Mouse (Mus musculus): ENCODE measurements around the gene Mmp7.

Gene Mmp7

DNA sequence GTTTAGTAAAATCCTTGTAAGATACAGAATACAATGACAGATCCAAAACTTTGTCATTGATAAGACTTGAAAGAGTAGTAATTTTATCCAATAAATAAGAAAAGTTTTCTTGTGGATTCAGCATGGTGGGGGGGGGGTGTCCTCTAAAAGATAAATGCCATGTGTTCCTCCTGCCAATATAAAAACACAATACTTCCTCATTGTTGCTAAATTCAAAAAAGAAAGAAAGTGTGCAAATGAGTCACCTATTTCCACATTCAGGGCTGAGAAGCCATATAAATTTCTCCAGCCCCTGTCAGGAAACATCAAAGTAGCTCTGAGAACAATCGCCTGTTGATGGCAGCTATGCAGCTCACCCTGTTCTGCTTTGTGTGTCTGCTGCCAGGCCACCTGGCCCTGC, at the start of gene Mmp7:
Mmp7 (plus strand) TSS at position 301 of the 400 bp plus-strand sequence.
- in situ Hi-C loops (cut with MboI) = no loop called here

DNA sequence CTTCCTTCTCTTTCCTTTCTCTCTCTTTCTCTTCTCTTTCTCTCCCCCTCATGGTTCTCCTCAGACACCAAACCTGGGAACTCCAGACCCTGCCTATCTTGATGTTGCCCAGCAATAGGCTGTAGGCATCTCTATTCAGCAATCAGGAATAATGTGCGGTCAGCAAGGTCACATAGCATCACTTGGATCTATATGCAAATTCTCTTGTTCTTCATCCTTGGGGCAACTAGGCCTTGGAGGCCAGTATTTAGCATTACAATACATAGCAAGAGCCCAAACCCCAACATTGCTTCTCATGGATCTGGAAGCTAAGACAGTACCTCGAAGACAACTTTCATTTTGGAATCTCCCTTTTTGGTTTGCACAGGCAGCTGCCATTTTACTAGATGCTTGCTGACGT, 44.0 kb upstream of the Mmp7 start:
- in situ Hi-C loops (cut with MboI) = no loop called here

DNA sequence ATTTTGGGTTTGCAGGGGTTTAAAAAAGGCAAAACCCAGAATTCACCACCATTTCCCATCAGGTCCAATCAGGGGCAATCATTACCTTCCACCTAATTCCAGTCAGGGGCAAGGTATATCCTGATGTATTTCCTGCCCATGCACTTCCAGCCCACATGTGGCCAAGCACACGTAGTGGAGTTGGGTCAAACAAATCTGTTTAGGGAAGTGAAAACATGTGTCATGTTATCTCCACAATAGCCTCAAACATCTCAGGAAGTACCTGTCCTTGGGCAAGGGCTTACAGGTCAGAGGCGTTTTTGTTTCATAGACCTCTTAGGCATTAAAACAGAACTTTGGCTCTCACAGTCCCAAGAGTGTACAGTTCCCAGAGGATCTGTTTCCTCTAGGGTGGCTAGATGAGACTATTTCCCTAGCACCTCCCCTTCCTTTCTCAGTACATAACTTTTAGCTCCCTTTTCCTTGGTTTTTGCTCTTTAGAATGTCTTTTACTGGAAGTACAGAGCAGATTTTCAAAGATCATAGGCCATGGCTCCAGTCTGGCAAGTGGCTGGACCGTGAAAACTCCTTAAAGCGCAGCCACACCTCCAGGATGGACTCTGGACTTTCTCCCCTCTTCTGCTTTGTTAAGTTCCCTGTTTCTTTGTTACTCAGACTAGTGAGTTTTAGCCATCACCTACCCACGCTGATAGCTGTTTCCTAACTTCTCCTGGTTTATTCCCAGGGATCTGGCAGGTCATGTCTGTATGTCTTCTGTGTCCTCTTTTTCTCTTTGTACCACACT, 41.3 kb upstream of the Mmp7 start:
- in situ Hi-C loops (cut with MboI) = no loop called here

DNA sequence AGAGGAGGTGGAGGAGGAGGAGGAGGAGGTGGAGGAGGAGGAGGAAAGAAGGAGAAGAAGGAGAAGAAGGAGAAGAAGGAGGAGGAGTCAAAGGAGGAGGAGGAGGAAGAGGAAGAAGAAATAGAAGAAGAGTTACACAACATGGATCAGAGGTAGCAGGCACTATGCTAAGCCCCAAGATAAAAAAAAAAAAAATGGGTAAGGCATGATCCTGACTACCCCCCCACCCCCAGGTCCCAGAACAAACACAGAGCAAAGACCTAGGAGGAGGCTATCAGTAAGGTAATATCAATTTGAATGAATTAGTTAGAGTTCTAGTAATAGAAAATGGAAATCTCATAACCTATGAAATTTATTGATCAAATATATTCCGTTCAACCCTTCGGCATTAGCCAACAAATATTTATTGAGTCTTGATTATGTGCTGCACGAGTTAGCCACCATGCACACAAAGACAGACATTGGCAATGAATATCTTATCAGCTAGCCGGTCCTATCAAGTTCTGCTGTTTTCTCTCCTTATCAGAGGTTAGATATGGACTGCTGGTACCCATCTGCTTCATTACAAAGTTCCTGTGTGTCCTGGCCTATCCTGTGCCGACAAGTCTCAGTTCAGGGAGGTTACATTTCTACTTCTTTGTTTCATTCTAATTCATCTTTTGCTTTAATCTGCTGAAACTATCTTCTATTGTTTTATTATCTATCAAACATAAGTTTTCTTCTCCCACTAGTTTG, 39.4 kb upstream of the Mmp7 start:
- in situ Hi-C loops (cut with MboI) = no loop called here

DNA sequence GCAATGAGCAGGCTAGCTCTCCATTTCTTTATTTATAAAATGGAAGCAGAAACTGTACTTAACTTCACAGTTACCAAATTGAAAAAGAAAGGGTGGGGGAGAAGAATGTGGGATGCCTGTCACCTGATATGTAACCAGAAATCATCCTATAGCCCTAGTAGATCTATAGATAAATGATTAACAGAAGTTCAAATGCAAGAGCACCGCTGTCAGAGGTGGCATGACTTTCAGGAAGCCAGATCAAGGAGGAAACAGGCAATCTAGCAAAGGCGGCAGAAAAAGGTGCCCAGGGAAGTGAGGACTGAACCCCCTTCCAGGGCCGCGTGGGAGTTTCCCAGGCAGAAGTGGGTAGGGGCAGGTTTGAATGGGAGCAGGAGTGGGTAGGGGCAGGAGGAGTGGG, 33.9 kb upstream of the Mmp7 start:
- in situ Hi-C loops (cut with MboI) = no loop called here

DNA sequence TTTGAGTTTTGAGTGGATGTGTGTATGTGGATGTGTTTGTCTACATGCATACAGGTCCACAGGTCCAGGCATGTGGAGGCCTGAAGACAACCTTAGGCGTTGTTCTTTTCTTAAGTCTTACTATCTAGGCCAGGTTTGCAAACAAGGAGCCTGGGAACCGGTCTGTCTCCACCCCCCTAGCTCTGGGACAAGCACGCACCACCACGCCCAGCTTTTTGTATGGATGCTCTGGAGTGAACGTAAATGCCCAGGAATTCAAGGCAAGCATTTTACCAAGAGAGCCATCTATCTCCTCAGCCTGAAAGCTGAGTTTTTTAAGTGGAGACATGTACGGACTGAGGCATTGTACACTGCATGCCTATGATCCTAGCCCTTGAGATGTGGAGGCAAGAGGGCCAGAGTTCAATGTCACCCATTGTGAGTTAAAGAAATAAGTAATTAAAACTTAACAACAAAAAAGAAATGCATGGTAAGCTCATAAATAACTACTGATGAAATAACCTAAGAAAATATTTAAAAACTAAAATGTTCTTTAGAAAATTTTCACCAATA, 32.3 kb upstream of the Mmp7 start:
- in situ Hi-C loops (cut with MboI) = no loop called here

DNA sequence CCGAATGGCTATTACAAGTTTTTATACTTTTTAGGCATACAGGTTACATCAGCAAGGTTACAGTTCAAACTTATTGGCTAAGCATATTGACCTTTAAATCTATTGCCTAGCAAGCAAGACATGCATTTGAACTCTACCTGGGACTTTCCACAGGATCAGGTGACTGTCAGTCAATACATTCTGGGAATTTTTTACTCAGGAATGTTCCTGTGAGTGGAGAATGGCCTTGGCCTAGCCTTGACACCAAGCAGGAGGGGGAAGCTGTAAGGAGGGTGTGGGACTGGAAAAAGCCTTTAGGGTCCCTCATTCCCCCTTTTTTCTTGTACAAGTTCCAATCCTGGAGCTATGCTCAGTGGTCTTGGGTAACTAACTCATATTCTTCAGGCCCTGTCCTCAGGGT, 30.5 kb upstream of the Mmp7 start:
- in situ Hi-C loops (cut with MboI) = no loop called here

DNA sequence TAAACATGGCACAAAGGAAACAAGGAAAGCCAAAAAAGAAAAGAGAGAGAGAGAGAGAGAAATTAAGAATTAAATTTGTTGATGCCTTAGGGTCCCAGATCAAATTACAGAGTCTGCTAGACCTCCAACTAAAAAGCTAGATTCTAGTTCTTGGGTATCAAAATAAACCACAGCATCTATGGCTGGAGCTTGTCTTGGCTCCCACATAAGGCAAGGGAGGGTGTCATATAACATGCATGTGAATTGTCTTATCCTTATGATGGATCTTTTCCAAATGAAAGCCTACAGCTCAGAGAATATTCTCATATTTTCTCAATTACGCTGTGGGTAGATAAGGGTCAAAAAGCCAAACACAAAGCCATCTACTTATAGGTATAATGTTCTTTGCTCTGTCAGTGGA, 22.2 kb upstream of the Mmp7 start:
- in situ Hi-C loops (cut with MboI) = no loop called here

DNA sequence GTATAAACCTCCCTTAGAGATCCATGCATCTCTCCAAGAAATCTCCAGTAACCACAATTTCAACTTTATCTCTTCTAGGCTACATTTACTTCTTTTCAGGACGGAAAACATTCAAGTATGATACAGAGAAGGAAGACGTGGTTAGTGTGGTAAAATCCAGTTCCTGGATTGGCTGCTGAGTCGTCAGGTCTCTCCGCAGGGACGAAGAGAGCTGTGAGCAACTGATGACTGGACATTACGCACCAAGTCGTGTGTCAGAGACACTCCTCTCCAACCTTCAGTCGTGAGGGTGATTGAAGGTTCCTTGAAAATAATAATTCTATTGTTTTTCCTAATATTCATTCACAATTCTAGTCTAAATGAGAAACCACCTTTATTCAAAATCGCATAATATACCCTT, 18.9 kb upstream of the Mmp7 start:
- in situ Hi-C loops (cut with MboI) = no loop called here

DNA sequence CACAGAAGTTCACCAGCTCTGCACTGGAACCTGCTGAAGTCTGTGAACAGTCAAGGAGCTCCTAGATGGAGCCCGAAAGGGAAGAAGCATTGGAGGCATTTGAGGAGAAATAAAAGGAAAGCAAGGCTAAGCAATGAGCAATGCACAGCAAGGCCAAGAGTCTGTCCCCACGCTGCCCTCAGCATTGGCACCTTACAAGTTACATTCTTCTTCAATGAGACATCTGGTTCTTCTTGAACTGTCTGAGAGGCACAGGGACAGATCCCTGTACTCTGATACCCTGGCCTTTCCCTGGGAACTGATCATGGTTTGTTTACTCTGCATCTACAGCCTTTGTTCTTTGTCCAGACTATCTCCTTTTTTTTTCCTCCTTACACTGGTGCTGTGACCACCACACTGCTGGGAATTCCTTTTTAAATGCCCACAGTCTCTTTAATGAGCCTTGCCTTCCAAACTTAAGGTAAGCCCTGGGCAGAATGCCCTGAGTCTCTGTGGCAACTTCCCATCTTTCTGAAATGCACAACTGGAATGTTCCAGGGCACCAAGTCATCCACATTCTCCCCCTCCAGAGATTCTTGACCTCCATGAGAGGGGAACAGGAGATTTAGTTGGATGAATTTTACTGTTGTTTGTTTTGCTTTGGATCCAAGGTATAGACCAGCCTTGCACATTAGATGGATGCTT, 13.6 kb upstream of the Mmp7 start:
- in situ Hi-C loops (cut with MboI) = no loop called here

DNA sequence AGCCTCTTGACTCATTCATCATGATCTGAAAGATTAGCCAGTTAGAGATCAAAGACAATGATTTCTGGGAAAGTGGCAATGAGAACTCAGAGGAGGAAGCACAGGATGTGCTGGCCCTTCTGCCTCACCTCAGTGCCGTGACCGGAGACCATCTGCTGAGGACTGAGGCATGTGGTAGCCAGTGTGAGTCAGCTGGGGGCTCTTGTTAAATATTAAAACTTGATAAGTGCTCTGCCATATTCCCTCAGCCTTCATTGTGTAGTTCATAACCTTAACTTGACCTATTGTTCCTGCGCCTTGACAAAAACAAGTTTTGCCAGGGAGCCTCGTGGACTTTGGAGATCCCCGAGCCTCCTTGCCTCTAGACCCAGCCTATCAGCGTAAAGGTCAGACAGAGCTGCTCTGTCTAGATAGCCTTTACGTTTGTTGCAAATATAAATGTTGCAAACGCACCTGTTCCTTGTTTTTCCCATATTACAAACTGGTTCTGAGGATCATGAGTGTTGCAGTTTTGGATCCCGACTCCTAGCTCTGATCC, 9.7 kb upstream of the Mmp7 start:
- in situ Hi-C loops (cut with MboI) = no loop called here

DNA sequence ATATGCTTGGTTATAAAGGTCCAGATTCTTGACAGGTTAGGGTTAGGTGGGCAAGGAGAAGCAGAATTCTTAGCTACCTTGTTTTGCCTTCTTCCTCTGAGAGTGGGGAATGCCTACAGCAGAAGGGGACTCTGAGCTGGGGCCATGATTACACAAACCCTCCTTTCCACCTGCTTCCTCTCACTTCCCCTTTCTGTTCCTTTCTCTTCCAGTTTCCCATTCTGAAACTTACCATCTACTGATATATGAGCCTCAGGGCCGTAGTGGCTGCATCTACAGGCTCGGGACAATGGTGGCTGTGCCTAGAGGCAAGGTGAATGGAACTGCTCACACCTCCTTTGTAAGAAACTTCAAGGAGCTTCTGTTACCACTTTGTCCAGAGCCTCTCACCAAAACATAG, 5.9 kb upstream of the Mmp7 start:
- in situ Hi-C loops (cut with MboI) = no loop called here

DNA sequence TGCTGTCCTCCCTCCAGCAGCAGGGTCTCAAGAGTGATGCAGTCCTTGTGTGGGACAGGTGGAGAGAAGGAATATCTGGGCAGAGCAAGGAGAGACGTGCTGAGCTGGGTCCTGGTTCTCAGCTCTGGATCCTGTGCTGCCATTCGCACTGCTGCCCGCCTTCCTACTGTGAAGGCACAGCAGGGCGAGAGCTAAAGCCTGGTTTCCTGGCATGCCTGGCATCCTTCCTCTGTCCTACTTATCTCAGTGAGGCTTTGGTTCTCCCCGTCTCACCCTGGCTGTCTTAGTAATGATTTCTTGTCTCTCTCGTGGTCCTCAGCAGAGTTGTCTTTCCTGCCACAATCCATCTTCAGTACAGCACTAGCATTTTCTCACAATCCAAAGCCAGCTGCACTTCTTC, 2.1 kb upstream of the Mmp7 start:
- in situ Hi-C loops (cut with MboI) = no loop called here

DNA sequence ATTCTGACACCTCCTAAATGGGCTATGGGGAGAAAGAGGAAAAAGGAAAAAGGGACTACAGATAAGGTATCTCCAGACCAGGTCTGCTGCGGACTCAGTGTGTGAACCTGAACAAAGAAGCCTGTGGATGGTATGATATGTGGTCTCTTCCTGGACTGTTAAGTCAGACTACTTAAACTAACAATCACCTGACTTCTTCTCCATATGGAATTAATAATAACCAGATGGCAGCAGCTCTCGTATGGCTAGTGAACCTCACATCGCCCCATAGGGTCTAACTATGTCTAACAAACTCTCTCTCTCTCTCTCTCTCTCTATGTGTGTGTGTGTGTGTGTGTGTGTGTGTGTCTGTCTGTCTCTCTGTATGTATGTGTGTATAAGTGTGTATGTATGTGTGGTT, 2.1 kb downstream of the Mmp7 start:
- in situ Hi-C loops (cut with MboI) = no loop called here

DNA sequence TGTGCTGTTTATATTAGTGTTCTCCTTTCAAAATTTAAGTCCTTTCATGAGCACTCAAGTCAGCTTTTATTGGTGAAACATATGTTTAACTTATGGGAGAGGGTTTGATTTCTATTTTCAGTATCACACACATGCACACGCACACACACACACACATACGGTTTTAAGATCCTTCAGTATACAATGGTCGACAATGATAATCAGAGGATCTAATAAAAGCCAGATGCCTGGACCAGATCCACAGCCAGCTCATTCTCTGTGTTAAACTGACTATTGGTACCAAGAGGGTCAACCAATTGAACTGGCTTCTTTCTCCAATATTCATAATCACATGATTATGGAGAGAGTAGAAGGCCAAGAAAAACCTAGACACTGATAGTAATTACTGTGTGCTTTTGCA, 3.8 kb downstream of the Mmp7 start:
- in situ Hi-C loops (cut with MboI) = no loop called here

DNA sequence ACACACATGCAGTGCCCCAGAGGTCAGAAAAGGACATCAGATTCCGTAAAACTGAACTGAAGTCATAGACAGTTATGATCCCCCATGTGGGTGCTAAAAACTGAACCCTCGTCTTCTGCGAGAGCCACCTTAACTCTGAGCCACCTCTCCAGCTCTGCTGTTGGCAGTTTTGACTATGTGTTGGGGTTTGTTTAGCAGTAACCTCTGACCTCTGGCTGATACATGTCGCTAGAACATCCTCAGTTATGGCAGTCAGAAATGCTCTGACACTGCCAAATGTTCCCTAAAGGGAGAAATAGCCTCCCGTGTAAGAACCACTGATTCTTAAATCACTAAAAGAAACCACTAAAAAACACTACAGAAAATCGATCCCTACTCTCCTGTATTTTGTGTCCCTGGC, 16.8 kb downstream of the Mmp7 start:
- in situ Hi-C loops (cut with MboI) = no loop called here

DNA sequence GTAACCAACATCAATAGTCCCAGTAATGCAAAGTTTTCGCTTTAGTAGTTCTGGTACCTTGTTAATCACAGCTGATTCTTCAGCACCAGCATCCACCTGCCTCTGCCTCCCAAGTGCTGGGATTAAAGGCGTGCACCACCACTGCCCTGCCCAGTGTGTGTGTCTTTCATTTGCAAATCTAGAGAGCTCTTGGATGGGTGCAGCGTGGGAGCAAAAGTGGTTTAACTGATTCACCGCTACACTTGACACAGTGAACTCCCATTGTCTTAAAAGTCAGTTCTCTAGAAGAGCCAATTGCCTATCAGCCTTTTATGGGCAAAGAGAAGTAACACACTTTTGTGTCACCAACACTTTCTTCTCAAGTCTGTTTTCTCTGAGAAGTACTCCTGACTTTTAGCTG, 19.3 kb downstream of the Mmp7 start:
- in situ Hi-C loops (cut with MboI) = loop anchor here (10.0 kb wide), 1 partner anchor 184 kb away; no protein-coding TSS in a partner anchor

DNA sequence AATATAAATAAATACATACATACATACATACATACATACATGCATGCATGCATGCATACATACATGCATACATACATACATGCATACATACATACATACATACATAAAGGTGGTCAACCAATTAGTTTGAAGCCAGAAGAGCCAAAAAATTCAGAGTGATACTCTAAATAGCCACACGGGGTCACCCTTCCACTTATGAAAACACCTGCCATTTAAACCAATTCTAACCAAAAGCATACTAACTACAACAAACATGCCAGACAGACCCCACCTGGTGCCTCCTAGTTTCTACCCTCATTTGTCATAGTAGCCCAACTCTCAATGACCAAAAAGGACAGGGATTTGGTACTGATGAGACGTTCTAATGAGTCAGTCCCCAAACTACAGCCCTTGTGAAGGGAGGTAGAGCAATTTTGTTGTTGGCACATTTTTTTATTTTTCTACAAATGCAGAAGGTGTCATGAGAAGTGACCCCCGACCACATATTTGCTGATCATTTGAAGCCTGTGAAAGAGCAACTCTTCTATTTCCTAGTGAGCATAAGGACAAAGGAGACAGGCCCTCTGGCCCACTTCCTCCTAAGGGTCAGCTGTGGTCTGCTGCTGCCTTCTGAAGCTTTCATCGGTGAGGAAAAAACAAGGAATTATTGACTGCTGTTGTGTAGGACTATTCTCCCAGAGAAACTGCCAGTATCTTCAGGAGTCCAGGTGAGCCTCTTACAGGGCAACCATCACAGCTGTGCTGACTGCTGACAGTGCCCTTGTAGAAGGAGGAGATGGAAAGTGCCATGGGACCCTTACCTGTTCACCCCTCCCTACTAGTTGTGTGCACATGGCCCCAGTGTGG, 22.4 kb downstream of the Mmp7 start:
- in situ Hi-C loops (cut with MboI) = loop anchor here (10.0 kb wide), 1 partner anchor 181 kb away; no protein-coding TSS in a partner anchor

DNA sequence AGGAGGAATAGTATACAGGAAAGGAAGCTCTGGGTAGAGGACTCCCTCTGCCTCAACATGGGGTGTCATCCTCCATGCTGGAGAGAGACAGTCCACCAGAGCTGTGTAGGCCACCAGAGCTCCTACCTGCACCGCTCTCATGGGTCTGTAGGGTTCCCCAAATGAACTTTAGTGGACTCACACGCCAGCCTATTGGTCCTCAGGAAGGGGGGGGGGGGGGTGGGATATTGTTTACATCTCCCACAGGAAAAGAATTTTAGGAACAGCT, 23.0 kb downstream of the Mmp7 start:
- in situ Hi-C loops (cut with MboI) = loop anchor here (10.0 kb wide), 1 partner anchor 180 kb away; no protein-coding TSS in a partner anchor

DNA sequence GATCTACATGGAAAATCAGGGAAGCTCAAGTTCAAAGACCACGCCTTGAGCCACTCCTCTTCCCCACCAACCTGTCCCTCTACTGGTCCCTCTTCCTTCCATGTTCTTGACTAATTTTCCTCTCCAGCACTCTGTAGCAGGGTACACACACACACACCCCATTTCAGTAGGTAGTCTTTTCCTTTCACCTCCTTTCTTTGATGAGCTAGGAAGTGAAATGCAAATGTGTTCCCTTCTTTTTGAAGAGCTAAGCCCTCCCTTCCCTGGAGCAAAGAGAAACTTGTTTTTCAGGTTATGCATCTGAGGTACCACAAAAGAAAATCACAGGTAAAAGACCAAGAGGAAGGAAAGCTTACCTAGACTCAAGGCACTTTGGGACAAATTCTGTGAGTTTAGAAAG, 29.7 kb downstream of the Mmp7 start:
- in situ Hi-C loops (cut with MboI) = no loop called here

DNA sequence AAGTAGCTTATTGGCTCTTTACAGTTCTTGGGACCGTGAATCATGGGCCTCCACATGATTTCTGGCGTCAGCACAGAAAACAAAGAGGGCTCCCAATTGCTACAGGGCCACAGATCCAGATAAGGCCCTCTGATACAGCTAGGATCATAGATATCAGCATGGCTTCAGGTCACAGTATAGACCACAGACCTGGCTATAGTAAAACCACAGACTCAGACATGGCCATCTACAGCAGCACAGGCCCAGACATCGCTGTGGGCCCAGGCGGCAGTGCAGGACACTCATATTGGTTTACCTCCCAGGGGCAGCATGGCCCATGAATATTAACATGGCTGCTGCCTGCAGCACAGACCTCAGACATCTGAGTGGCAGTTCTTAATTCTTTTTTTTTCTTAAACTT, 37.1 kb downstream of the Mmp7 start:
- in situ Hi-C loops (cut with MboI) = no loop called here

DNA sequence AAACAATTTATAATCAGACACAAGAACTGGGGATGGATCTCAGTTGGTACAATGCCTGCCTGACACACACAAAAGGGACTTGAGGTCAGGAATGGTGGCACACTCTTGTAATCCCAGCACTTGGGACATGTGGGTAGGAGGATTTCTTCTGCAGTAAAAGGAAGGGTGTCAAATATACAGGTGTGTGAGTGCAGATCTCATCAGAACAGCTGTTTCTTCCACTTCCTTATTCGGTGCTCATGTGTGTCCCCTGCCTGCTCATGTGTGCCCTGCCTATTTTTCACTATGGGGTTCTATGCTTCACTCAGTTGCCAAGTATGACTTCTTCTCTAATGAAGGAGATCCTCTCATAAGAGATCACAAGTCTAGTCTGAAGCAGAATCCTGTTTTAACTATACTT, 50.8 kb downstream of the Mmp7 start:
- in situ Hi-C loops (cut with MboI) = no loop called here
